8 mouse cellular contexts compared by ENCODE assay signal in the genomic region with DNA sequence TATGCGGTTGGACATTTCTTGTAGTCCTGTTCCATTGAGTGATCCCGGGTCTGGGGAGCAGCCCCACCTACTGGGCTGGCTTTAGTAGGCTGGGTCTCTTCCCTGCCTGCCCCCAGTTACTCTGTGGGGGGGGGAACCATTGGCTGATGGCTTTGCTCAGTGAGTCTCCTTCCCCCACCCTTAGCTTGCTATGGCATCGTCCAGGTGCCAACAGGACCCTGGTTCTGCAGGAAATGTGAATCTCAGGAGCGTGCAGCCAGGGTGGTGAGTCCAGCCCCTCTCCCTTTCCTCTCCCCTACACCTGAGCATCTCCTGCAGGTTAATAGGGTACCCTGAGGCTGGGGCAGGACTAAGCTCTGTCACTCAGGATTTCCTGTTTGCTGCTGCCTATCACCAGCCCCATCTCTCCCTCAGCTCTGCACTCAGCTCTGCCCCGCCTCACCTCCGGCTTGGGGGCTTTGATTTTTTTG. TPM values are rescaled to one million over a fixed set of nuclear protein-coding genes. Genes with fewer than 3 reads are reported as not detected.
DNase-seq lines count a peak whose midpoint lies in the region; ATAC-seq and TF ChIP-seq lines count a peak whose summit lies in the region.

No protein-coding gene starts in this region.

- no peak for DNase-seq in heart, adult 9 months (ENCODE audit: low spot score in 2 of 2)
- peak; percentile 73 for DNase-seq in induced T-regulatory cell, adult 2 months (ENCODE audit: low read depth)
- DNase-seq in lung, postnatal 10 days, result peak; percentile 59
- DNase-seq in adrenal gland, adult 8-10 months, result no peak
- DNase-seq in adrenal gland, postnatal 25 days, result no peak
- DNase-seq in urinary bladder, postnatal 36 days (ENCODE audit: low spot score in 2 of 2), result no peak

- no peaks in the 10 kb centered on the region for H3K9me3 ChIP-seq in heart, embryonic 11.5 days (replicated peaks; ENCODE audit: control insufficient read depth, low read length)

- no peak for TF ChIP-seq POLR2A in cortical plate, adult 2 months (IDR thresholded peaks at IDR 0.05; ENCODE audit: extremely low read depth, insufficient read depth, low read length)

- 31% methylated on average over 6 of the region's 6 CpGs for WGBS in heart, embryonic 11.5 days (ENCODE audit: insufficient replicate concordance)

- peak overlapping the region; percentile 94 for H3K4me3 ChIP-seq in heart, embryonic 11.5 days (ENCODE audit: low read depth, low read length)
- peak overlapping the region; percentile 55; the same call in 1 of the 2 replicates for H3K4me3 ChIP-seq in cortical plate, adult 2 months (ENCODE audit: insufficient read depth, low read length)

- peak overlapping the region; percentile 92; the same call in 1 of the 2 replicates for H3K27ac ChIP-seq in heart, embryonic 11.5 days (ENCODE audit: low read depth, low read length)
- no peak overlapping the region for H3K27ac ChIP-seq in cortical plate, adult 2 months (ENCODE audit: insufficient read depth, low read length)

- peaks cover 43% of the 10 kb centered on the region for H3K4me1 ChIP-seq in heart, embryonic 11.5 days (ENCODE audit: control insufficient read depth, insufficient read depth, low read length)
- H3K4me1 ChIP-seq in cortical plate, adult 2 months (ENCODE audit: control insufficient read depth, insufficient read depth, low read length), result peaks cover 14% of the 10 kb centered on the region

- peak overlapping the region; percentile 86 for H3K4me2 ChIP-seq in heart, embryonic 11.5 days

- no peak for TF ChIP-seq CTCF in cortical plate, adult 2 months (IDR thresholded peaks at IDR 0.05; ENCODE audit: extremely low read depth, insufficient read depth, low read length)

- H3K27me3 ChIP-seq in heart, embryonic 11.5 days (ENCODE audit: control insufficient read depth, insufficient read depth, low read length), result peaks cover 8% of the 10 kb centered on the region

- H3K36me3 ChIP-seq in heart, embryonic 11.5 days (ENCODE audit: control insufficient read depth, insufficient read depth, low read length), result peaks cover 20% of the 10 kb centered on the region

- ATAC-seq in heart, embryonic 11.5 days (replicated peaks; ENCODE audit: insufficient number of reproducible peaks, low FRiP score, low TSS enrichment), result no peak

- H3K9ac ChIP-seq in heart, embryonic 11.5 days (ENCODE audit: low read depth, low read length), result peak overlapping the region; percentile 90

RNA-seq across cellular contexts. Expression of gene Mllt6, which starts 1.6 kb away (rescaled TPM):
- 2.9 and 3.3 TPM in 2 replicates for polyA plus RNA-seq in heart, embryonic 11.5 days (2014; fragmentation: Nextera tagmentation; extraction: Ambion mirVana)
- polyA plus RNA-seq in cortical plate, adult 2 months (2012; rRNA removed), result 78.5 and 83.4 TPM in 2 replicates
- total RNA-seq in adrenal gland, adult 8-10 months (2022), result 10 to 100 TPM; 53.1 to 99.4 (median 71.8) TPM
- 49.4 and 53.6 TPM in 2 replicates for total RNA-seq in adrenal gland, postnatal 25 days (2021)

RNA-seq across cellular contexts. Expression of gene Cisd3, which starts 20.8 kb away (rescaled TPM):
- 45.8 and 52.3 TPM in 2 replicates for polyA plus RNA-seq in heart, embryonic 11.5 days (2014; fragmentation: Nextera tagmentation; extraction: Ambion mirVana)
- polyA plus RNA-seq in cortical plate, adult 2 months (2012; rRNA removed), result 59.9 and 65.5 TPM in 2 replicates
- 100 to 1,000 TPM; 153 to 194 (median 169) TPM for total RNA-seq in adrenal gland, adult 8-10 months (2022)
- total RNA-seq in adrenal gland, postnatal 25 days (2021), result 164 and 166 TPM in 2 replicates

RNA-seq across cellular contexts. Expression of gene Epop, which starts 35.3 kb away (rescaled TPM):
- 1.4 and 1.5 TPM in 2 replicates for polyA plus RNA-seq in heart, embryonic 11.5 days (2014; fragmentation: Nextera tagmentation; extraction: Ambion mirVana)
- polyA plus RNA-seq in cortical plate, adult 2 months (2012; rRNA removed), result 89.5 and 95.2 TPM in 2 replicates
- 1 to 10 TPM; 2.1 to 5.4 (median 4.0) TPM for total RNA-seq in adrenal gland, adult 8-10 months (2022)
- 6.2 and 7.8 TPM in 2 replicates for total RNA-seq in adrenal gland, postnatal 25 days (2021)

RNA-seq across cellular contexts. Expression of gene Pcgf2, which starts 35.5 kb away (rescaled TPM):
- 10.3 and 16.4 TPM in 2 replicates for polyA plus RNA-seq in heart, embryonic 11.5 days (2014; fragmentation: Nextera tagmentation; extraction: Ambion mirVana)
- 64.1 and 72.2 TPM in 2 replicates for polyA plus RNA-seq in cortical plate, adult 2 months (2012; rRNA removed)
- 10 to 100 TPM; 22.2 to 48.5 (median 32.1) TPM for total RNA-seq in adrenal gland, adult 8-10 months (2022)
- total RNA-seq in adrenal gland, postnatal 25 days (2021), result 27.0 and 36.1 TPM in 2 replicates

RNA-seq across cellular contexts. Expression of gene Psmb3, which starts 38.4 kb away (rescaled TPM):
- 416 and 447 TPM in 2 replicates for polyA plus RNA-seq in heart, embryonic 11.5 days (2014; fragmentation: Nextera tagmentation; extraction: Ambion mirVana)
- polyA plus RNA-seq in cortical plate, adult 2 months (2012; rRNA removed), result 249 and 256 TPM in 2 replicates
- total RNA-seq in adrenal gland, adult 8-10 months (2022), result 100 to 1,000 TPM; 197 to 238 (median 210) TPM
- 216 and 226 TPM in 2 replicates for total RNA-seq in adrenal gland, postnatal 25 days (2021)

Comparison
In these comparisons a context has a peak if more than half of its experiments do, and no peak if none do; other contexts are left out.
1. DNase-seq: peak in induced T-regulatory cell, adult 2 months (single experiment) and lung, postnatal 10 days (single experiment); none in heart, adult 9 months (0 of 2), adrenal gland, adult 8-10 months (single experiment), adrenal gland, postnatal 25 days (single experiment) and urinary bladder, postnatal 36 days (0 of 2).